Mouse (Mus musculus) heart, postnatal 0 days (tissue): Measurements from ENCODE around the gene Dhx32. TPM values are rescaled to one million over a fixed set of nuclear protein-coding genes. Genes with fewer than 3 reads are reported as not detected.
A peak's percentile ranks its signal among the peaks of the same experiment; 100 is the strongest.

Source experiments
- ATAC-seq: fragments of 200-750 bp; cut with Nextera tagmentation; 2 replicates; pipeline ENCODE4 v1.8.0; 2017; ENCODE audit warnings: low read depth, moderate number of reproducible peaks, moderate library complexity; ENCODE audit not compliant: insufficient read depth
- DNase-seq: peaks from one replicate; pipeline ENCODE4 v3.0.0-alpha.2; 2016; ENCODE audit warnings: low spot score
- H3K27ac ChIP-seq: fragments of 300-500 bp; sonication (generic); 2 replicates; pipeline ENCODE4 v1.5.1; 2014; ENCODE audit warnings: low read depth, mild to moderate bottlenecking
- H3K27me3 ChIP-seq: fragments of 300-500 bp; sonication (generic); 2 replicates; pipeline ENCODE4 v1.6.1; 2014; ENCODE audit warnings: low read length, mixed read lengths; ENCODE audit not compliant: control insufficient read depth, insufficient read depth
- H3K36me3 ChIP-seq: fragments of 300-500 bp; sonication (generic); replicated peaks from 2 replicates; pipeline ENCODE4 v1.6.1; 2014; ENCODE audit warnings: low read length, mixed read lengths; ENCODE audit not compliant: control insufficient read depth, insufficient read depth
- H3K4me1 ChIP-seq: fragments of 300-500 bp; sonication (generic); 2 replicates; pipeline ENCODE4 v1.6.1; 2014; ENCODE audit warnings: antibody characterized with exemption; ENCODE audit not compliant: control insufficient read depth, insufficient read depth
- H3K4me2 ChIP-seq: fragments of 300-500 bp; sonication (generic); 2 replicates; pipeline ENCODE4 v1.6.1; 2014; ENCODE audit warnings: low read depth, mild to moderate bottlenecking, low read length, moderate library complexity
- H3K4me3 ChIP-seq: fragments of 300-500 bp; sonication (generic); 2 replicates; pipeline ENCODE4 v1.5.1; 2014; ENCODE audit warnings: low read depth, low read length
- H3K9ac ChIP-seq: fragments of 300-500 bp; sonication (generic); replicated peaks from 2 replicates; pipeline ENCODE4 v1.6.1; 2014; ENCODE audit warnings: low read depth, low read length, mixed read lengths
- H3K9me3 ChIP-seq: fragments of 300-500 bp; sonication (generic); replicated peaks from 2 replicates; pipeline ENCODE4 v1.6.1; 2016; ENCODE audit warnings: low read length; ENCODE audit not compliant: control insufficient read depth
- CTCF ChIP-seq: IDR thresholded peaks from 2 replicates; pipeline ENCODE4 v1.5.1; 2016; ENCODE audit warnings: antibody characterized with exemption, control low read depth, low read depth
- EP300 ChIP-seq: IDR thresholded peaks from 2 replicates; pipeline ENCODE4 v1.6.1; 2016; ENCODE audit warnings: antibody characterized with exemption, low read depth
- WGBS: fragments of 180-500 bp; shearing (Covaris S2); extraction: QIAGEN DNeasy Blood & Tissue Kit; methylation state at CpG from one replicate; pipeline ENCODE4 v1.1.7; 2014; 5-methylcytosine and 5-hydroxymethylcytosine counted together
- polyA plus RNA-seq: library from polyadenylated mRNA; unstranded; fragments of >200 nt; fragmentation: Nextera tagmentation; extraction: Ambion mirVana; gene quantifications from 2 replicates; pipeline ENCODE4 v1.2.1, GENCODE M21; 2015
- total RNA-seq: library from RNA; depleted of rRNA; stranded (reverse); fragments of >200 nt; gene quantifications from 2 replicates; pipeline ENCODE4 v1.2.3, GENCODE M21; 2014; ENCODE audit warnings: low replicate concordance

Dhx32 gene
- total and polyA plus RNA-seq, 2 experiments from 2014 or later, result 37.1 to 64.3 TPM

DNA sequence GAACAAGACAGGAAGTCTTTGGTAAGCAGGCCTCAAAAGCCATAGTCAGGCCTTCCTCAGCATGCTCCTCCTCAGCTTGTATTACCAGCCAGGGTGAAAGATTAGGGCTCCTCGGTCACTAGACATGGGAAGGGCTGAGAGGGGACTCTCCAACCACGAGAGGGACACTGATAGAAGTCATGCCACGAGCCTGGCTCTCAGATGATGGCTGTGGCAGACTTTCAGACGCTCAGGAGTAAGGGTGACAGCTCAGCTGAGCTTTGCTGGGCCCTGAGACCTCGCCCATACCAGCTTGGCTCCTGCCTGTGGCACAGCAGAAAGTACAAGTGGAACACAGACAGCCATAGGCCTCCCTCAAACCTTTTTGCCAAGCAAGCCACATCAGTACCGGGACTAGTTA lies 55.5 kb downstream of the Dhx32 start:
- Histone ChIP-seq H3K4me2 (no peak overlapping the region), H3K27ac (peak overlapping the region; percentile 10; the same call in 1 of the 2 replicates), H3K36me3 (peaks cover 37% of the 10 kb centered on the region), H3K9me3 (no peaks in the 10 kb centered on the region), H3K4me3 (no peak overlapping the region), H3K27me3 (no peaks in the 10 kb centered on the region), H3K9ac (no peak overlapping the region), H3K4me1 (peaks cover 20% of the 10 kb centered on the region)
- no peak for ATAC-seq
- 52% methylated on average over 6 of the region's 6 CpGs for WGBS
- peak; percentile 5 for DNase-seq
- no peak for TF ChIP-seq CTCF
- no peak for TF ChIP-seq EP300

DNA sequence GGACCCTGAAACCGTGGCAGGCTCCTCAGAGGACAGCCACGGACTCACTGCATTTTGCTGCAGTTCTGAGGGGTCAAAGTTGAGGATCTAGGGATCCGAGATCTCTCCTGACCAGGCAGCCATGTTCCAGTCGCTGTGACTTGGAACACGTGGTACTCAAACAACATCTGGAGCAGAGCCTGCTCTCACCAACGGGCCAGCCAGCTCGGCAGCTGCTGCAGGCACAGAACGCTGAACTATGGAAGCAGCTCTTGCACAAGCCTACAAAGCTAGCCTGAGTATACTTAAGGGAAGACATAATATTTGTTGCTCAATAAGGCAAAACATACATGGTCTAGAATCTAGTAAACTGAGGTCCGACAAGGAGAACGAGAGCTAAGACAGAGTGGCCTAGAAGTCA lies 57.0 kb downstream of the Dhx32 start:
- peaks cover 10% of the 10 kb centered on the region for H3K4me1 ChIP-seq
- H3K27me3 ChIP-seq, result no peaks in the 10 kb centered on the region
- ATAC-seq (no peak), DNase-seq (peak; percentile 2)
- H3K27ac ChIP-seq, result no peak overlapping the region
- TF ChIP-seq CTCF (no peak), EP300 (no peak)
- H3K9ac ChIP-seq, result no peak overlapping the region
- no peak overlapping the region for H3K4me2 ChIP-seq
- no peaks in the 10 kb centered on the region for H3K9me3 ChIP-seq
- H3K4me3 ChIP-seq, result no peak overlapping the region
- H3K36me3 ChIP-seq, result peaks cover 51% of the 10 kb centered on the region
- 81% methylated on average over 10 of the region's 10 CpGs for WGBS

- Histone ChIP-seq H3K4me3 (no peak overlapping the region), H3K4me2 (no peak overlapping the region), H3K27ac (no peak overlapping the region), H3K9ac (no peak overlapping the region), H3K36me3 (peaks cover 58% of the 10 kb centered on the region), H3K27me3 (no peaks in the 10 kb centered on the region), H3K9me3 (no peaks in the 10 kb centered on the region), H3K4me1 (peaks cover 4% of the 10 kb centered on the region)
- DNase-seq, result no peak
- 74% methylated on average over 10 of the region's 10 CpGs for WGBS
- TF ChIP-seq EP300, result no peak
- TF ChIP-seq CTCF, result no peak
- ATAC-seq, result no peak
Observed at GRCm38 (mm10) chr7:133724844-133725243, 57.7 kb downstream of the Dhx32 start.

DNA sequence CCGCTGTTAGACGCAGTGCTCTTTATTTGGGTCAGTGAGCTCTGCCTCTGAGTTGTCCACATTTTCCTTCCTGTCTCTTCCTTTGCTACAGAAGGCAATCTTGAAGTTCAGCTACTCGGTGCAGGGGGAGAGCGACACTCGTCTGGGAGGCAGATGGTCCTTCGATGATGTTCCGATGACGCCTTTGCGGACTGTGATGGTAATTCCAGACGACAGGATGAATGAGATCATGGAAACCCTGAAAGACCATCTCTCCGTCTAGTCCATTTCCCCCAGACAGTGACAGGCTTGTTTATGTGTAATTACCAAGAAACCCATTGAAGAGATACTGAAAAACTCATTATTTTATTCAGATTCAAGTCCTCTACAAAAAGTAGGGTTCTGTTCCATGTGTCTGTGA lies 61.9 kb downstream of the Dhx32 start:
- Histone ChIP-seq H3K4me1 (no peaks in the 10 kb centered on the region), H3K9ac (no peak overlapping the region), H3K9me3 (no peaks in the 10 kb centered on the region), H3K27me3 (no peaks in the 10 kb centered on the region), H3K27ac (no peak overlapping the region), H3K4me2 (no peak overlapping the region), H3K4me3 (no peak overlapping the region), H3K36me3 (peaks cover 98% of the 10 kb centered on the region)
- no peak for DNase-seq
- TF ChIP-seq EP300 (no peak), CTCF (no peak)
- 67% methylated on average over 11 of the region's 11 CpGs for WGBS
- no peak for ATAC-seq

- H3K9me3 ChIP-seq, result no peaks in the 10 kb centered on the region
- no peaks in the 10 kb centered on the region for H3K4me1 ChIP-seq
- H3K4me2 ChIP-seq, result no peak overlapping the region
- 86% methylated on average over 1 of the region's 1 CpGs for WGBS
- no peak overlapping the region for H3K27ac ChIP-seq
- DNase-seq, result no peak
- TF ChIP-seq EP300 (no peak), CTCF (peak; percentile 21; the same call in 1 of the 2 replicates)
- H3K4me3 ChIP-seq, result no peak overlapping the region
- H3K36me3 ChIP-seq, result peaks cover 98% of the 10 kb centered on the region
- no peaks in the 10 kb centered on the region for H3K27me3 ChIP-seq
- no peak overlapping the region for H3K9ac ChIP-seq
- ATAC-seq, result no peak
Observed at GRCm38 (mm10) chr7:133718580-133718979, 63.9 kb downstream of the Dhx32 start.

DNA sequence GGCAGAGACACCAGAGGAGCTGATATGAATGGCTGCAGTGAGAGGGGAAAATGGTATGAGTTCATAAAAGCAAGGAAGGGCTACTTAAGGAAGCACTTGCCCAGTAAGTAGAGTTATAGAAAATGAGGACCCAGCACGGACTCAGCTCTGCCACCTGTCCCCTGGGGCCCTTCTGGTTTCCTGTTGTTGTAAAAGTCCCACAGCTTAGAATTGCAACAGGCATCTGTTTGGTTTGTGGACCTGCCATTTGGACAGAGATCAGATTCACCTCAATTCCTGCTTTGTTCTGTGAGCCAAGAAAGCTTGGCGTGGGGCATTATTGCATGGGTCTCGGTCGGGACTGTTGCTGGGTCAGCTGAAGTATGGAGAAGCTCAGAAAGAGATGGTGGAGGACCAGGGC lies 67.1 kb downstream of the Dhx32 start:
- Histone ChIP-seq H3K4me3 (no peak overlapping the region), H3K9me3 (no peaks in the 10 kb centered on the region), H3K27me3 (no peaks in the 10 kb centered on the region), H3K27ac (no peak overlapping the region), H3K4me2 (no peak overlapping the region), H3K36me3 (peaks cover 69% of the 10 kb centered on the region), H3K9ac (no peak overlapping the region), H3K4me1 (no peaks in the 10 kb centered on the region)
- ATAC-seq (no peak), DNase-seq (no peak)
- TF ChIP-seq EP300, result no peak
- no peak for TF ChIP-seq CTCF
- WGBS, result 81% methylated on average over 4 of the region's 4 CpGs
